Mouse (Mus musculus) limb, embryonic 14.5 days (tissue): ENCODE measurements around the gene C87499. TPM values are rescaled to one million over a fixed set of nuclear protein-coding genes. Genes with fewer than 3 reads are reported as not detected.

ENCODE experiments used
- ATAC-seq: fragments of 200-750 bp; cut with Nextera tagmentation; 2 replicates; pipeline ENCODE4 v1.8.0; 2017; ENCODE audit warnings: low read depth, moderate number of reproducible peaks, moderate TSS enrichment; ENCODE audit not compliant: low FRiP score
- DNase-seq: peaks from one replicate; pipeline ENCODE4 v3.0.0-alpha.2; 2015; ENCODE audit warnings: low spot score
- H3K27ac ChIP-seq: fragments of 300-500 bp; sonication (generic); replicated peaks from 2 replicates; pipeline ENCODE4 v1.5.1; 2014; ENCODE audit warnings: low read depth, mild to moderate bottlenecking, low read length, moderate library complexity, mixed read lengths
- H3K27me3 ChIP-seq: fragments of 300-500 bp; sonication (generic); 2 replicates; pipeline ENCODE4 v1.6.1; 2014; ENCODE audit warnings: low read length, mixed read lengths; ENCODE audit not compliant: control insufficient read depth, insufficient read depth
- H3K36me3 ChIP-seq: fragments of 300-500 bp; sonication (generic); 2 replicates; pipeline ENCODE4 v1.6.1; 2014; ENCODE audit warnings: mild to moderate bottlenecking, low read length, moderate library complexity, mixed read lengths; ENCODE audit not compliant: control insufficient read depth, insufficient read depth
- H3K4me1 ChIP-seq: fragments of 300-500 bp; sonication (generic); 2 replicates; pipeline ENCODE4 v1.6.1; 2014; ENCODE audit warnings: antibody characterized with exemption, low read length, mixed read lengths; ENCODE audit not compliant: control insufficient read depth, insufficient read depth
- H3K4me2 ChIP-seq: fragments of 300-500 bp; sonication (generic); replicated peaks from 2 replicates; pipeline ENCODE4 v1.6.1; 2014; ENCODE audit warnings: low read depth, mild to moderate bottlenecking, low read length, moderate library complexity; ENCODE audit not compliant: severe bottlenecking
- H3K4me3 ChIP-seq: fragments of 300-500 bp; sonication (generic); replicated peaks from 2 replicates; pipeline ENCODE4 v1.5.1; 2014; ENCODE audit warnings: low read length
- H3K9ac ChIP-seq: fragments of 300-500 bp; sonication (generic); 2 replicates; pipeline ENCODE4 v1.6.1; 2014; ENCODE audit warnings: mild to moderate bottlenecking, low read depth, low read length, moderate library complexity; ENCODE audit not compliant: severe bottlenecking
- H3K9me3 ChIP-seq: fragments of 300-500 bp; sonication (generic); 2 replicates; pipeline ENCODE4 v1.6.1; 2016; ENCODE audit warnings: low read length; ENCODE audit not compliant: control insufficient read depth
- POLR2A ChIP-seq: fragments of 200-500 bp; IDR thresholded peaks from 2 replicates; pipeline ENCODE4 v1.8.0; 2012; ENCODE audit warnings: inconsistent platforms, mild to moderate bottlenecking, moderate library complexity, borderline replicate concordance; ENCODE audit not compliant: insufficient read depth, insufficient read length; ENCODE audit errors: extremely low read depth
- whole genome bisulfite sequencing: fragments of 180-500 bp; shearing (Covaris S2); extraction: QIAGEN DNeasy Blood & Tissue Kit; methylation state at CpG from one replicate; pipeline ENCODE4 v1.1.7; 2014; 5-methylcytosine and 5-hydroxymethylcytosine counted together
- polyA plus RNA-seq, 2 experiments: library from polyadenylated mRNA; depleted of rRNA in 1 of 2; stranded (reverse) in 1 of 2; unstranded in 1 of 2; fragments of >200 nt; fragmentation: Nextera tagmentation in 1 of 2; extraction: Ambion mirVana in 1 of 2; gene quantifications; 2 replicates each; pipeline versions ENCODE4 v1.2.1 to v1.2.3; 2012 to 2014

The C87499 gene
- polyA plus RNA-seq, 2 experiments, result not detected

GRCm38 (mm10) chr4:88655461-88655860 is 21.2 kb upstream of the C87499 start:
- 55% methylated on average over 1 of the region's 1 CpGs for WGBS
- Histone ChIP-seq H3K36me3 (no peaks in the 10 kb centered on the region), H3K4me2 (no peak overlapping the region), H3K27me3 (no peaks in the 10 kb centered on the region), H3K4me1 (no peaks in the 10 kb centered on the region), H3K9me3 (no peaks in the 10 kb centered on the region), H3K4me3 (no peak overlapping the region), H3K9ac (no peak overlapping the region), H3K27ac (no peak overlapping the region)
- TF ChIP-seq POLR2A, result no peak
- ATAC-seq (no peak), DNase-seq (no peak)

GRCm38 (mm10) chr4:88653644-88654043 is 19.4 kb upstream of the C87499 start:
- no peaks in the 10 kb centered on the region for H3K36me3 ChIP-seq
- TF ChIP-seq POLR2A, result no peak
- no peak for DNase-seq
- H3K4me2 ChIP-seq, result no peak overlapping the region
- 79% methylated on average over 3 of the region's 3 CpGs for WGBS
- no peak for ATAC-seq
- H3K4me1 ChIP-seq, result no peaks in the 10 kb centered on the region
- H3K27ac ChIP-seq, result no peak overlapping the region
- no peak overlapping the region for H3K4me3 ChIP-seq
- no peaks in the 10 kb centered on the region for H3K27me3 ChIP-seq
- H3K9me3 ChIP-seq, result no peaks in the 10 kb centered on the region
- no peak overlapping the region for H3K9ac ChIP-seq

GRCm38 (mm10) chr4:88644359-88644758 is 10.1 kb upstream of the C87499 start, which contains the start of gene Ifna13:
Ifna13 (minus strand) TSS chr4:88644459.
- WGBS, result 61% methylated on average over 2 of the region's 2 CpGs
- Histone ChIP-seq H3K9ac (no peak within 1 kb of the TSS), H3K36me3 (no peaks in the 10 kb centered on the region), H3K4me1 (no peaks in the 10 kb centered on the region), H3K4me2 (no peak within 1 kb of the TSS), H3K27ac (no peak within 1 kb of the TSS), H3K4me3 (no peak within 1 kb of the TSS), H3K27me3 (no peaks in the 10 kb centered on the region), H3K9me3 (no peaks in the 10 kb centered on the region)
- ATAC-seq (no peak), DNase-seq (no peak)
- no peak for TF ChIP-seq POLR2A

- Histone ChIP-seq H3K36me3 (no peaks in the 10 kb centered on the region), H3K4me3 (no peak overlapping the region), H3K4me2 (no peak overlapping the region), H3K27me3 (no peaks in the 10 kb centered on the region), H3K9ac (no peak overlapping the region), H3K4me1 (no peaks in the 10 kb centered on the region), H3K27ac (no peak overlapping the region), H3K9me3 (no peaks in the 10 kb centered on the region)
- DNase-seq (no peak), ATAC-seq (no peak)
- TF ChIP-seq POLR2A, result no peak
- WGBS, result 18% methylated on average over 2 of the region's 2 CpGs
Measured at GRCm38 (mm10) chr4:88642526-88642925, 8.3 kb upstream of the C87499 start.

- H3K9me3 ChIP-seq, result no peaks in the 10 kb centered on the region
- DNase-seq, result peak; percentile 99
- no peak overlapping the region for H3K9ac ChIP-seq
- peak; percentile 96 for ATAC-seq
- H3K4me2 ChIP-seq, result peak overlapping the region; percentile 45
- 0 out of 2 replicates have a peak overlapping the region, but pooled peaks have one; percentile 19 for H3K27ac ChIP-seq
- H3K27me3 ChIP-seq, result no peaks in the 10 kb centered on the region
- no peaks in the 10 kb centered on the region for H3K4me1 ChIP-seq
- WGBS, result 13% methylated on average over 11 of the region's 11 CpGs
- TF ChIP-seq POLR2A, result no peak
- H3K4me3 ChIP-seq, result peak overlapping the region; percentile 33
- H3K36me3 ChIP-seq, result no peaks in the 10 kb centered on the region
Measured at GRCm38 (mm10) chr4:88641077-88641831, 7.0 kb upstream of the C87499 start.
